Mouse (Mus musculus): ENCODE measurements around the gene Fcamr.

The Fcamr gene

GRCm38 (mm10) chr1:130854819-130855218, 54.1 kb downstream of the Fcamr start:
- DNase-seq (ENCODE audit: low spot score in 2 of 2) = no peak

GRCm38 (mm10) chr1:130855723-130856122, 55.0 kb downstream of the Fcamr start:
- no peak for DNase-seq (ENCODE audit: low spot score in 2 of 2)

DNA sequence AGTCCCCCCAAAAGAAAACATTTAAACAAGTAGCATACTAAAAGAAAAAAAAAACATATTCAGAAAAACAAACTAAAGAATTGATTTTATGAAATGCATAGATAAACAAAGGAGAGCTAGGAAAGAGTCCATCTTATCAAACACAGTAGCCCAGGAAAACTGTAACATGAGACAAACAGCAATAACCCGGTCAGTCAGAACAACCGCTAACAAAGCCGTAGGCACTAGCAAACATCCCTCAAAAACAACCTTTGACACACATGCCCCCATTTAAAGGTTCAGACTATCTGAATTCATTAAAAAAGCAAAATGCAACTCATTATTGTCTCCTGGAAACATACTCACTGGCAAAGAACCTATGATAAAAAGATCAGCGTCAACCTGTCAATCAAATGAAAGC, 56.8 kb downstream of the Fcamr start:
- DNase-seq (ENCODE audit: low spot score in 2 of 2) = no peak

DNA sequence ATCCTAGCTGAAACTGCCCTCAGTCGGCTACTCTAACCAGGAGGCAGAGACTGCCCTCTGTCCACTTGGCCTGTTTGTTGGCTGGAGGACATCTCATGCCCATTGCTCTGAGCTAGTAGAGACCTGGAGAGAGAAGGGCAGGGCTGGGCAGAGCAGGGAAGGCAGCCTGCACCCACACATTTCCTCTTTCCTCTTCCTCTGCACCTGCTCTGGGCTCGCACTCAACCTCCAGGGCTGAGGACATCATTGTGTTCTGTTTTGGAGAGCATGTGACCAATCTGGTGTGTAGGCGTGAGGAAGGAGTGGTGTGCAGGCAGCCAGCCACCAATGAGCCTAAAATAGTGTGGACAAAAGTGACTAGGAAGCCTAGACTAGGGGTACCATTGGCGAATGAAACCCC, 63.5 kb downstream of the Fcamr start:
- no peak for DNase-seq (ENCODE audit: low spot score in 2 of 2)

All from urinary bladder, postnatal 4 days (tissue).